Mouse (Mus musculus) stomach, embryonic 15.5 days (tissue): Measurements from ENCODE around the gene Klhl8. TPM values are rescaled to one million over a fixed set of nuclear protein-coding genes. Genes with fewer than 3 reads are reported as not detected.

Experiments
- ATAC-seq: fragments of 200-750 bp; cut with Nextera tagmentation; 2 replicates; pipeline ENCODE4 v1.8.0; 2017; ENCODE audit warnings: low read depth, moderate number of reproducible peaks, moderate TSS enrichment; ENCODE audit not compliant: insufficient read depth, low FRiP score
- H3K27ac ChIP-seq: fragments of 300-500 bp; sonication (generic); 2 replicates; pipeline ENCODE4 v1.5.1; 2015; ENCODE audit warnings: mild to moderate bottlenecking, inconsistent platforms
- H3K27me3 ChIP-seq: fragments of 300-500 bp; sonication (generic); replicated peaks from 2 replicates; pipeline ENCODE4 v1.6.1; 2015; ENCODE audit warnings: inconsistent platforms
- H3K36me3 ChIP-seq: fragments of 300-500 bp; sonication (generic); 2 replicates; pipeline ENCODE4 v1.6.1; 2015; ENCODE audit warnings: inconsistent platforms
- H3K4me1 ChIP-seq: fragments of 300-500 bp; sonication (generic); 2 replicates; pipeline ENCODE4 v1.6.1; 2015; ENCODE audit warnings: inconsistent platforms
- H3K4me2 ChIP-seq: fragments of 300-500 bp; sonication (generic); 2 replicates; pipeline ENCODE4 v1.6.1; 2015; ENCODE audit warnings: mild to moderate bottlenecking, inconsistent platforms
- H3K4me3 ChIP-seq: fragments of 300-500 bp; sonication (generic); replicated peaks from 2 replicates; pipeline ENCODE4 v1.5.1; 2015; ENCODE audit warnings: inconsistent platforms
- H3K9ac ChIP-seq: fragments of 300-500 bp; sonication (generic); 2 replicates; pipeline ENCODE4 v1.6.1; 2015; ENCODE audit warnings: inconsistent platforms
- H3K9me3 ChIP-seq: fragments of 300-500 bp; sonication (generic); 2 replicates; pipeline ENCODE4 v1.6.1; 2016; ENCODE audit warnings: inconsistent platforms
- WGBS: fragments of 180-500 bp; shearing (Covaris S2); methylation state at CpG from one replicate; pipeline ENCODE4 v1.1.7; 2015; 5-methylcytosine and 5-hydroxymethylcytosine counted together
- polyA plus RNA-seq: library from polyadenylated mRNA; unstranded; fragments of >200 nt; fragmentation: Nextera tagmentation; extraction: Ambion mirVana; gene quantifications from 2 replicates; pipeline ENCODE4 v1.2.1, GENCODE M21; 2015

The Klhl8 gene
- polyA plus RNA-seq, 1 experiment from 2014 or later, result 14.7 TPM

DNA sequence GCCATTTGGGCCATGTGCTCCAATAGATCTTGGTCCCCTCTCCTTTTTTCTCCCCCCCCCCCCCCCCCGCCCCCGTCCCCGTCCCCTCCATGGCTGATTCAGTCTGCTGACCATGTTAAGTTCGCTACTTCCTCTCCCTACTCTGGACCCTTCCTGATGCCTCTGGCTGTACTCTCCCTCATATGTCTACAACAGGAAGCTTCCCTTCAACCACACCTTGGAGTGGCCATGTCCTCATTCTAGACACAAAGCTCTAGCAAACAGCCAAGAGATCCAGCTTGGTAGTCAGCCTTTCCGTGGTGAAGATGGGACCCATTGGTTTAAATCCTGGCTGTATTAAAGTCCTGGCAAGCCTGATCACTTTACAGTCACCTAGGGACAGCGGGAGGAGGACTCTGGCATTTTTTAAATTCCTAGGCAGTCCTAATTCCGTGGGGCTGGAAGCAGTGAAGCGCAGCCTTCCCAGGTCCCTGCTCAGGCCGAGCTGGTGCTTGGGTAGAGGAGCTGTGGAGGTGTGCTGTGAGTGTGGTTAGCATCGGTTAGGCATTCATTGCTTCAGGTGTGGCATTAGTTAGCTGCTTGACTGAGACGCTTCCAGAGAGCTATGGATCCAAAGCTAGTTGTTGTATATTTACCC, 74.8 kb downstream of the Klhl8 start:
- ATAC-seq, result no peak
- Histone ChIP-seq H3K36me3 (0 out of 2 replicates have a peak, but pooled peaks cover 9% of the 10 kb centered on the region), H3K4me2 (no peak overlapping the region), H3K4me1 (0 out of 2 replicates have a peak, but pooled peaks cover 4% of the 10 kb centered on the region), H3K4me3 (no peak overlapping the region), H3K9ac (no peak overlapping the region), H3K27me3 (no peaks in the 10 kb centered on the region), H3K27ac (no peak overlapping the region), H3K9me3 (no peaks in the 10 kb centered on the region)
- 74% methylated on average over 10 of the region's 11 CpGs for WGBS

DNA sequence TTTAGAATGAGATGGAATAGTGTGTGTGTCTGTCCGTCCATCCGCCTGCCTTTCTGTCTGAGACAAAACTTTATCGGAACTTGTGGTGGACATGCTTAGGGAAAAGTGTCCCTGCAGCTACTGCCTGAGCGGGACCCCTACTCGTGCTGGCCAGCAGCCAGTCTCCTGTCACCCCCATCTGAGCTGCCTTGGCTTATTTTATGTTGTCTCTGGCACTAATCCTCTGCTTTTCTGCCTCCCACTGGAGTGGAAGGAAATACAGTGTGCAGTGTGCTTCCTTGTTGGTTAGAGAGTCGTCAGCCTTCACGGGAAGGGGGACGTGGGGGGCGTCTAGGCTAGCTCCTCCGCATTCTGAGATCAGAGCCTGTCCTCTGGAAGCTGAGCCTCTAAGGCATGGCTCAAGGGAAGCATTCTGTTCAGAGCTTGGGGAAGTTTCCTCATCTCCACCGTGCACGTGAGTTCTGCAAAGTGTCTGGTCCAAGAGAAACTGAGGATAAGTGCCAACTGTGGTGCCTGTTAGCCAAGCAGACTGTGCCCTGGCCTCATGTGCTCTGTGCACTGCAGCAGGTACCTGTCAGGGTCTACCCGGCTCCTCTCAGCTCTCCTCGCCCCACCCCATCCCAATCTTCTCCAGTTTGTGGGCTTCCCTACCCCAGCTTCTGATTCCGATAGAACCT, 75.5 kb downstream of the Klhl8 start:
- Histone ChIP-seq H3K36me3 (0 out of 2 replicates have a peak, but pooled peaks cover 9% of the 10 kb centered on the region), H3K9me3 (no peaks in the 10 kb centered on the region), H3K4me3 (no peak overlapping the region), H3K27me3 (no peaks in the 10 kb centered on the region), H3K4me2 (no peak overlapping the region), H3K9ac (no peak overlapping the region), H3K4me1 (0 out of 2 replicates have a peak, but pooled peaks cover 4% of the 10 kb centered on the region), H3K27ac (no peak overlapping the region)
- 84% methylated on average over 15 of the region's 15 CpGs for WGBS
- no peak for ATAC-seq

DNA sequence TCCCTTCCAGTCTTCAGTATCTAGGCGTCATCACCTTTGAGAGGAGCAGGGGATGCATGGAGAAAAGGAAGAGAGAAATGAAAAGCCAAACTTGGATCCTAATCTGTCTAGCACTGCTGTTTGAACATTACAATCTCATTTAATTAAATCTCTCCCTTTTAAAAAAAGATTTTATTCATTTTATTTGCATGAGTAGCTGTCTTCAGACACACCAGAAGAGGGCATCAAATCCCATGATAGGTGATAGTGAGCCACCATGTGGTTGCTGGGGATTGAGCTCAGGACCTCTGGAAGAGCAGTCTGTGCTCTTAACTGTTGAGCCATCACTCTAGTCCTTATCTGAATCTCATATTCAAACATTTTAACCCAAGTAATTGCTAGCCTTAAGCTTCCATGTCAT, 80.2 kb downstream of the Klhl8 start:
- ATAC-seq, result no peak
- Histone ChIP-seq H3K9ac (no peak overlapping the region), H3K9me3 (no peaks in the 10 kb centered on the region), H3K36me3 (0 out of 2 replicates have a peak, but pooled peaks cover 13% of the 10 kb centered on the region), H3K27me3 (no peaks in the 10 kb centered on the region), H3K4me1 (no peaks in the 10 kb centered on the region), H3K4me3 (no peak overlapping the region), H3K4me2 (no peak overlapping the region), H3K27ac (no peak overlapping the region)
- 94% methylated on average over 1 of the region's 1 CpGs for WGBS

DNA sequence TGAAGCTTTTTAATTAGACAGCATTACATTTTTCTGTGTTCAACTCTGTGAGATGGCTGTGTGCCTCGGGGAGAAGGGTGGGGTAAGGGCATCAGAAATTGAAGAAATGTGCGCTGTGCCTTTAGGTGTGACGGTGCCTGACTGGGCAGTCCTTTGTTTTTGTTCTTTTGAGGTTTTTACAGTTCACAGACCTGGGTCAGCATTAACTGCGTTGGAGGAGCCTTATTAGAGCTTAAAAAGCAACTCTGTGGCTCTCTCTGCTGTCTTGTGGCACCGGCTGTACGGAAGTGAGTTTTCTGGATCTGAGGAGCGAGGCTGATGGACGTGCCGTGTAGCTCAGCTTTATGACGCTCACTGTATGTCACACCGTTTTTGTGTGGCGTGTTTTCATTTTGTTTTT, 81.9 kb downstream of the Klhl8 start:
- Histone ChIP-seq H3K4me2 (no peak overlapping the region), H3K4me3 (no peak overlapping the region), H3K27me3 (no peaks in the 10 kb centered on the region), H3K36me3 (0 out of 2 replicates have a peak, but pooled peaks cover 13% of the 10 kb centered on the region), H3K9ac (no peak overlapping the region), H3K9me3 (no peaks in the 10 kb centered on the region), H3K27ac (no peak overlapping the region), H3K4me1 (no peaks in the 10 kb centered on the region)
- 86% methylated on average over 12 of the region's 12 CpGs for WGBS
- ATAC-seq, result no peak

DNA sequence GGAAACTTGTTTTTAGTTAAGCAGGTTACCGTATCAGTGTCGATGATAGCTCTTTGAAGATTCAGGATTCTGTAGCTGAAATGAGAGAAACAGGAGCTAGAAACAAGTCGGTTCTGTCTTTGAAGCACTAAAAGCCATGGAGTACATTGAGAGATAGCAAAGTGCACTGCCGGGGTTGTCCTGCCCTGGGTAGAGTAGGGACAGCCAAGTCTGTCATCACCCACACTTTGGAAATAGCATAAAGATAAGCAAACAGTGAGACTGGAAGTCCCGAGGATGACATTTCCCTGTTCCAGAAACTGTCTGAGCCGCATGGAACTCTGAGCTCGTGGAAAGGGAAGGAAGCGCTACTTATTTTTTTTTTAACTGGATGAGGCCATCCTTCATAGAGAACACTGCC, 82.3 kb downstream of the Klhl8 start:
- H3K27me3 ChIP-seq, result no peaks in the 10 kb centered on the region
- H3K4me2 ChIP-seq, result no peak overlapping the region
- no peak overlapping the region for H3K27ac ChIP-seq
- ATAC-seq, result no peak
- no peak overlapping the region for H3K9ac ChIP-seq
- no peaks in the 10 kb centered on the region for H3K4me1 ChIP-seq
- no peak overlapping the region for H3K4me3 ChIP-seq
- H3K36me3 ChIP-seq, result 0 out of 2 replicates have a peak, but pooled peaks cover 9% of the 10 kb centered on the region
- no peaks in the 10 kb centered on the region for H3K9me3 ChIP-seq
- WGBS, result 77% methylated on average over 8 of the region's 8 CpGs

DNA sequence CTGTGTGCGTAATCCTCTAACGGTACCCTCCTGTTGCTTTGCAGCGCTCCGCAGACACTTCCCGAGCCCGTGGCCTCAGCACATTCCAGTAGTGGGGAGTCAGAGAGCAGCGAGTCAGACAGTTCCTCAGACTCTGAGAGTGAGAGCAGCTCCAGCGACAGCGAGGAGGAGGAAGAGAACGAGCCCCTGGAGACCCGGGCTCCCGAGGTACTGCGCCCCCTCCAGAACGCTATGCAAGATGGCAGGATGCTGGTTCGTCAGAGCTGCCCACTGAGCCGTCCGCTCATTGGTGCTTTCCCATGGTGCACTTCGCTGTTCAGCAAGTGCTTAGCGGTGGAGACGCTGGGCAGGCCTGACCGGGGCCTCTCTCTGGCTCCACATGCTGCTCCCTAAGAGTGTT, 82.8 kb downstream of the Klhl8 start:
- Histone ChIP-seq H3K9me3 (no peaks in the 10 kb centered on the region), H3K9ac (no peak overlapping the region), H3K4me3 (no peak overlapping the region), H3K4me2 (no peak overlapping the region), H3K27me3 (no peaks in the 10 kb centered on the region), H3K27ac (no peak overlapping the region), H3K4me1 (no peaks in the 10 kb centered on the region), H3K36me3 (0 out of 2 replicates have a peak, but pooled peaks cover 5% of the 10 kb centered on the region)
- ATAC-seq, result no peak
- 85% methylated on average over 21 of the region's 21 CpGs for WGBS

DNA sequence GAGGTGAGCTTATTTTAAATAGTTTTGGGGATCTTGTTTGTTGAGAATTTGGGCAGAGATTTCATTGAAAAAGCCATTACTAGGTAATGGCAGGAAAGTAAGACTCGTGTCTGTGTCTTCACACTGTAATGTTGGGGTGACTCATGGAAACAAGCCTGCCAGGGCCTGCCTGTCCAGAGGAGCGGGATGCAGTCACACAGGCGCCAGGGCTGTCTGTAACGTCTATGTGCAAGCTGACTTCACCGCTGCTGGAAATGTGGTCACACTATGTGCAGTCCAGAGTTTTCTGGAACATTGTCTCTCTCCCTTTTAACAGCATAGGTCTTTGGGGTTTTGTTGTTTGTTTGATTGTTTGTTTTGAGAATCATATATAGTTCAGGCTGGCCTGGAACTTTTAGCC, 88.1 kb downstream of the Klhl8 start:
- Histone ChIP-seq H3K27ac (no peak overlapping the region), H3K9ac (no peak overlapping the region), H3K4me2 (no peak overlapping the region), H3K36me3 (0 out of 2 replicates have a peak, but pooled peaks cover 4% of the 10 kb centered on the region), H3K4me3 (no peak overlapping the region), H3K4me1 (no peaks in the 10 kb centered on the region), H3K27me3 (no peaks in the 10 kb centered on the region), H3K9me3 (no peaks in the 10 kb centered on the region)
- 84% methylated on average over 5 of the region's 5 CpGs for WGBS
- no peak for ATAC-seq

DNA sequence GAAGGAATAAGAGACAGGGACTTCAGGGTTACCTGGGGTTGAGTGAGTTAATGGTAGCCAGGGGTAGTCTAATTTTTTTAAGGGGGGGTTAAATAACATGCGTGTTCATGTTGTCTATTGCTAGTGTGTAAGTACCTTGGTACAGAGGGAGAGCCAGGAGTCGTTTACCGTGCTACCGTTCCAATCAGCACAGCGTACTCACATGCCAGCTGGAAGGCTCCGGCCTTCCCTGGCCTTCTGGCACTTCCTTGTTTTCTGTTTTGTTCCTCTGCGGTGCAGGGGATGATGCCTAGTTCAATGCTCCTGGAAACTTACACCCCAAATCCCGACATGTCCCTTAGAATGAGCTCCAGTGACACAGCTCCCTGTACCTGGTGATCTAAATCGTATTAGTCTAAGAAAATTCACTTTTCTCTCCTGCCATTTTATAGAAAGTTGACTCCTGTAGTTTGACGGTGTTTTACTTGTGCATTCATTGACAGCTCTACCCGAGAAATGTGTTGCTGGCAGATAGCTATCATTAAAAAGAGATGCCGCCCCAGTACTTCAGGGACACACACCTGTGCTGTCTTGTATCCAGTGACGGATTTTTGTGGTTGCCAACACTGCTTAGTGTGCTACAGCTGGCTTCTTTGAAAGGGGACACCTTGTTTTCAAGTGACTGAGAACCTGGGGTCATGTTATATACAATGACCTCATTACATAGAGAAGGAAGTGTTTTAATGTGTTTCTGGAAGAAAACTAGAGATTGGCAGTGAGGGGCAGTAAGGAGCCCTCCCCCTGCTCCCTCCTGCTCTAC, 89.4 kb downstream of the Klhl8 start:
- Histone ChIP-seq H3K4me3 (no peak overlapping the region), H3K4me2 (no peak overlapping the region), H3K4me1 (no peaks in the 10 kb centered on the region), H3K27me3 (no peaks in the 10 kb centered on the region), H3K9ac (no peak overlapping the region), H3K36me3 (0 out of 2 replicates have a peak, but pooled peaks cover 4% of the 10 kb centered on the region), H3K27ac (peak overlapping the region; percentile 35; the same call in 1 of the 2 replicates), H3K9me3 (no peaks in the 10 kb centered on the region)
- no peak for ATAC-seq
- WGBS, result 66% methylated on average over 13 of the region's 13 CpGs

DNA sequence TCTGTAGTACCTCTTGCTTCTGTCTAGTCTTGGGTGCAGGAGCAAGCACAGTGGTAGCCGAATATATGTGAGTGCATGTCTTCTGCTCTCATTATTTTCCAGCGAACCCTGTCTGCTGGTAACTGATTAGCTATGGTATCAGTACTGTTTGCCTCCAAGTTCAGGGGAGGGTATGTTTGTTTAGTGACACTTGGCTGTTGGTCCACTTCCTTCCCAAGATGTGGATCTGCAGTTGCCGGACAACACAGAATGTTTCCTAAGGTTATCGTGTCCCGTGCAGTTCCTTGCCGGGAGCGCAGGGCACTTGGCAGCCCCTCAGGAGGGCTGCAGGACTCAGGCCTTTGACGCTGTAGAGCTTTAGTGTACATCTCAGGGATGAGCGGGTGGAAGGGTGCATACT, 90.0 kb downstream of the Klhl8 start:
- 61% methylated on average over 9 of the region's 9 CpGs for WGBS
- peak overlapping the region; percentile 35 for H3K27ac ChIP-seq
- ATAC-seq, result peak; percentile 71

DNA sequence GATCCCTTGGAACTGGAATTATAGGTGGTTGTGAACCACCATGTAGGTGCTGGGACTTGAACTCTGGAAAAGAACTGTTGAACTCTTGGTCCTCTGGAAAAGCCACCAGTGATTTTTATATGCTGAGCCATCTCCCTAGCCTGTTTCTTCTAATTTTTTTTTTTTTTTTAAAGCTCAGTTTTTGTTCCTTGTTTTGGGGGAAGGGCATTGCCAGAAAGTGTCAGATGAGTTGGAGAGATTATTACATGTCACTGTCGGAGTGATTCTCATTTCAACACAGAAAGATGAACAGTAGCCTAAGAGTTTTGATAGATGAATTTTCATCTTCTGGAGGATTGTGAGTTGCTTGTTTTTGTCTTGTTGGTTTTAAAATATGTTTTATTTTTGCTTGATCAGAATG, 91.4 kb downstream of the Klhl8 start:
- Histone ChIP-seq H3K4me2 (no peak overlapping the region), H3K9me3 (no peaks in the 10 kb centered on the region), H3K4me3 (no peak overlapping the region), H3K27me3 (no peaks in the 10 kb centered on the region), H3K4me1 (no peaks in the 10 kb centered on the region), H3K27ac (no peak overlapping the region), H3K9ac (no peak overlapping the region), H3K36me3 (no peaks in the 10 kb centered on the region)
- ATAC-seq, result no peak
- 91% methylated on average over 1 of the region's 1 CpGs for WGBS

More for the DNA sequence above, 90.0 kb downstream of the Klhl8 start:
- Histone ChIP-seq H3K36me3 (0 out of 2 replicates have a peak, but pooled peaks cover under 1% of the 10 kb centered on the region), H3K4me2 (no peak overlapping the region), H3K9ac (no peak overlapping the region), H3K4me1 (no peaks in the 10 kb centered on the region), H3K4me3 (no peak overlapping the region), H3K27me3 (no peaks in the 10 kb centered on the region), H3K9me3 (no peaks in the 10 kb centered on the region)

DNA sequence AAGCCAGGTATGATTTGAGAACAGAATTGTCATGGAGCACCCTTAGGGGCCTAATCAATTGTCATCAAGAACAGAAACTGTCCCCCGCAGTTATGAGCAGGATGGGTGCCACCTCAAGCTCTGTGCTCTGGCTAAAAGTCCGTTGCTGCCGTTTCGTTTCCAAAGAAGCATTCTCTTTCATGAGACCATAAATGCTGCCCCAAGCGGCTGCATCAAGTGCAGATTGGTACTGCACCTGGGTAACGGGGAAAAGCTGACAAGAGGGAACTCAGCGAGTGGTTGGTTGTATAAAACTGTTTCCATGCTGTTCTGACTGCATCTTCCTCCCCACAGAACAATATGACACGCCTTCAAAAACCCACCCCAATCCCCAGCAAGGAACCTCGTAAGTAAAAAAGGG, 92.5 kb downstream of the Klhl8 start:
- no peak for ATAC-seq
- Histone ChIP-seq H3K4me2 (no peak overlapping the region), H3K36me3 (no peaks in the 10 kb centered on the region), H3K4me3 (no peak overlapping the region), H3K4me1 (no peaks in the 10 kb centered on the region), H3K9ac (no peak overlapping the region), H3K27me3 (no peaks in the 10 kb centered on the region), H3K9me3 (no peaks in the 10 kb centered on the region), H3K27ac (no peak overlapping the region)
- 87% methylated on average over 9 of the region's 9 CpGs for WGBS

DNA sequence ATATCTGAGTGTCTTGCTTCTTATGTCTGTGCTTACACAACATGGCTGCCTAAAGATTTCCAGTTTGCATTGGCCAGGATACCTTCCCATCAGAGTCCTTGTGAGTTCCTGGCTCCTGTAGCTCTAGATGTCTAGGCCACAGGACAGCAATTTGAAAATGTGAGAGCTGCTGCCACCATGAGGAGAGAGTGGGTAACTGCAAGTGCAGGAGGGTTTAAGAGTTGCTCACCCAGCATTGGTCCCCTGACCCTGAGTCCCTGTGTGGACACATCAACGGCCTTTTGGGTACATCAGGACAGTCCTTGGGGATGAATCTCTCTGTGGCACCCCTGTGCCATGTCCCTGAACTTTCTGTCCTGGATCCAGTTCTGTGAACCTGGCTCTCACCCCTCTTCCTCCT, 93.3 kb downstream of the Klhl8 start:
- H3K4me3 ChIP-seq, result no peak overlapping the region
- no peaks in the 10 kb centered on the region for H3K4me1 ChIP-seq
- 0% methylated on average over 1 of the region's 1 CpGs for WGBS

More for the DNA sequence above, 93.3 kb downstream of the Klhl8 start:
- ATAC-seq, result peak; percentile 47; the same call in 1 of the 2 replicates
- H3K27me3 ChIP-seq, result no peaks in the 10 kb centered on the region
- H3K27ac ChIP-seq, result no peak overlapping the region
- H3K9ac ChIP-seq, result no peak overlapping the region
- H3K36me3 ChIP-seq, result no peaks in the 10 kb centered on the region
- H3K4me2 ChIP-seq, result no peak overlapping the region
- H3K9me3 ChIP-seq, result no peaks in the 10 kb centered on the region
